Mouse (Mus musculus): Measurements from ENCODE around the gene Top1. TPM values are rescaled to one million over a fixed set of nuclear protein-coding genes. Genes with fewer than 3 reads are reported as not detected.

Top1 gene
- polyA plus RNA-seq, 1 experiment: 38.8 TPM

DNA sequence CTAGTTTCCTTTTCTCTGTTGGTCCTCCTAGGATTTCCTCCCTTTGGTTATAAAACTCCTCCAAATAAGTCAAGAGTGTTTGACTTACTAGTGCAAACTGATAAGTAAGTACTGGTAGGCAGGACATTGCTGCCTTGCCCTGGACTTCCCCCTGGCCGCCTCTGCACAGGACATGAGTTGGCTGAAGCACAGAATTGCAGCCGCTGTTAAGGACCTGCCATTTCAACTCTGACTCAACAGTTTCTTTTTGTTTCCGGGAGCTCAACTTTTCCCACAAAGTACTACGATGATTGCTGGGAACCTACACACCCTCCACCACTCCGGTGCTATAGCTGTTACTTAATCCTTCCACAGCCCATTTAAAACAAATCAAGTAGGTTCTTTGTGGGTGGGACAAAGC, 54.6 kb downstream of the Top1 start:
- Histone ChIP-seq H3K27me3 (ENCODE audit: control insufficient read depth) (no peaks in the 10 kb centered on the region), H3K4me1 (ENCODE audit: control insufficient read depth) (peaks cover 1% of the 10 kb centered on the region; the same call in 1 of the 2 replicates), H3K9me3 (ENCODE audit: control insufficient read depth, low read length) (no peaks in the 10 kb centered on the region), H3K36me3 (ENCODE audit: control insufficient read depth) (peaks cover 97% of the 10 kb centered on the region), H3K4me3 (replicated peaks) (no peak overlapping the region)
- no peak for TF ChIP-seq TAL1 (IDR thresholded peaks at IDR 0.05; ENCODE audit: low read length)
- no peak for TF ChIP-seq GATA1 (IDR thresholded peaks at IDR 0.05; ENCODE audit: low read length)

DNA sequence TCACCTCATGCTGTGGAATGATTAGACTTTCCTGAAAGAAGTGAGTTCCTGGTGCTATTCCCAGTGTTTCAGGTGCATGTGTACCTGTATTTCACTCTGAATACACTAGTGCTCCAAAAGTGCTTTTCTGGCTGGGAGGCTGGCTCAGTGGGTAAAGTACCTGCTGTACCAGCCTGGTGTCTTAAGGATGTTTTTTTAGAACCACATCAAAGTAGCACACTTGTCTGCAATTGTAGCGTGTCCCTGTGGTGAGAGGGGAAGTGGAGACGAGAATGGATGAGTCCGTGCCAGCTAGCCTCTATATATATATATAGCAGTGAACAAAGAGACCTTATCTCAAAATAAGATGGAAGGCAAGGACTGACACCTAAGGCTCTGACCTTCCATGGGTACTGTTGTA, 55.9 kb downstream of the Top1 start:
- H3K36me3 ChIP-seq (ENCODE audit: control insufficient read depth): peaks cover 97% of the 10 kb centered on the region
- TF ChIP-seq GATA1 (IDR thresholded peaks at IDR 0.05; ENCODE audit: low read length) (no peak), TAL1 (IDR thresholded peaks at IDR 0.05; ENCODE audit: low read length) (no peak)
- no peaks in the 10 kb centered on the region for H3K9me3 ChIP-seq (ENCODE audit: control insufficient read depth, low read length)
- H3K27me3 ChIP-seq (ENCODE audit: control insufficient read depth): no peaks in the 10 kb centered on the region
- H3K4me3 ChIP-seq (replicated peaks): no peak overlapping the region
- H3K4me1 ChIP-seq (ENCODE audit: control insufficient read depth): peaks cover 1% of the 10 kb centered on the region; the same call in 1 of the 2 replicates

DNA sequence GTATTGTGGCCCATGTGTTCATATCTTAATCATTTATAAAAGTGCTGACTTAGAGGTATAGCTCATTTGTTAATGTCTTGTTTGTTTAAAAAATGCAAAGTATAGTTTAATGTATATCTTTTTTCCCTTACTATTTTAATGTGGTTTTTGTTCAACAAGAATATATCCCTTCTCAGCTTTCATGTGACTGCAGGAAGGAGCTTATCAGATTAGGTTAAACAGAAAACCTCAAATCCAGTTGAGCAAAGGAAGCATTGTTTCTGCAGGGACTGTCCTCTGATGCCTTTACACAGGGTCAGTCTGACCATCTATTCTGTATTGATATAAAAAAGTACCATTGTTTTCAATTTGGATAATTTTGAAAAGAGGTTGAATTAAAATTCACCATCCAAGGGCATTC, 57.1 kb downstream of the Top1 start:
- H3K4me1 ChIP-seq (ENCODE audit: control insufficient read depth): peaks cover 1% of the 10 kb centered on the region; the same call in 1 of the 2 replicates
- no peaks in the 10 kb centered on the region for H3K9me3 ChIP-seq (ENCODE audit: control insufficient read depth, low read length)
- peaks cover 99% of the 10 kb centered on the region for H3K36me3 ChIP-seq (ENCODE audit: control insufficient read depth)
- H3K4me3 ChIP-seq (replicated peaks): no peak overlapping the region
- TF ChIP-seq GATA1 (IDR thresholded peaks at IDR 0.05; ENCODE audit: low read length) (no peak), TAL1 (IDR thresholded peaks at IDR 0.05; ENCODE audit: low read length) (no peak)
- no peaks in the 10 kb centered on the region for H3K27me3 ChIP-seq (ENCODE audit: control insufficient read depth)

DNA sequence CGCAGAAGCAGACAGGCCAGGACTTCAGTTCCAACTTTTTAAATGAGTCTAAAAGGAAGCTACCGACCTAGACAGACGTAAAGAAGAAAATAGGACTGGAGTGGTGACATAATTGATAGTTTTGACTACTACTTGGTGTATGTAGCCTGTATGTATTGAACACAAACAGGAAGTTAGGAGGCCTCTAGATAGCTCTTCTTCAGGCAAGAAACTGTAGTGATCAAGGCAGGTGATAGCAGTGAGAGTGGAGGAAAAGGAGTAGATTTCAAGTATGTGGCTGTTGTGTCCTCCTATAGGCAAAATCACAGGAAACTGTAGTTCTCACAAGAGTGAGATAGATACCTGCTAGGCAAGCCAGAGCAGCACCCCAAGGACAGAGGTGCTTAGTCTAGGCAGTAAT, 62.0 kb downstream of the Top1 start:
- Histone ChIP-seq H3K4me3 (replicated peaks) (no peak overlapping the region), H3K36me3 (ENCODE audit: control insufficient read depth) (peaks cover 99% of the 10 kb centered on the region), H3K9me3 (ENCODE audit: control insufficient read depth, low read length) (no peaks in the 10 kb centered on the region), H3K27me3 (ENCODE audit: control insufficient read depth) (no peaks in the 10 kb centered on the region), H3K4me1 (ENCODE audit: control insufficient read depth) (no peaks in the 10 kb centered on the region)
- no peak for TF ChIP-seq GATA1 (IDR thresholded peaks at IDR 0.05; ENCODE audit: low read length)
- no peak for TF ChIP-seq TAL1 (IDR thresholded peaks at IDR 0.05; ENCODE audit: low read length)

DNA sequence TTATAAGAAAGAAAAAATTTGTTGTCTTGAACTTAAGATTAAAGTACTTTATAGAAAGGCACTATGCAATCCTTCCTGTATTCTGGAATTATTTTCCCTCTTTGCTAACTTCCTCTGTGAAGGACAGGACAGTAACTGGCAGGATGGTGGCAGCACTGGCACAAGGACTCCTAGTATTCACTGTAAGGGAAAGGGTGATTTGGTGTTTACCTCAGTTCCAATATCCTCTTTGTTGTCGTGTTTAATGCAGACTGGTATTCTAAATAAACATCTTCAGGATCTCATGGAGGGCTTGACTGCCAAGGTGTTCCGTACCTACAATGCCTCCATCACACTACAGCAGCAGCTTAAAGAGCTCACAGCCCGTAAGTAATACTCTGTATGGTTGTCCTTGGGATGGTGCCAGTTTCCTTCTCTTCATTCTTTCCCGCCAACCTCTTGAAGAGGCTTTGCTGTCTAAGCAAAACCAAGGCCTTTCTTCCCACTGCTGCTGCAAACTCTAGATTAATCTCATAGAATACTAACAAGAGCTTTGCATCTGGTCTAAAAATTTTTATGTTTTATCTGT, 69.9 kb downstream of the Top1 start:
- Histone ChIP-seq H3K4me1 (ENCODE audit: control insufficient read depth) (no peaks in the 10 kb centered on the region), H3K4me3 (replicated peaks) (no peak overlapping the region), H3K9me3 (ENCODE audit: control insufficient read depth, low read length) (no peaks in the 10 kb centered on the region), H3K27me3 (ENCODE audit: control insufficient read depth) (no peaks in the 10 kb centered on the region), H3K36me3 (ENCODE audit: control insufficient read depth) (peaks cover 100% of the 10 kb centered on the region)
- TF ChIP-seq GATA1 (IDR thresholded peaks at IDR 0.05; ENCODE audit: low read length): no peak
- no peak for TF ChIP-seq TAL1 (IDR thresholded peaks at IDR 0.05; ENCODE audit: low read length)

DNA sequence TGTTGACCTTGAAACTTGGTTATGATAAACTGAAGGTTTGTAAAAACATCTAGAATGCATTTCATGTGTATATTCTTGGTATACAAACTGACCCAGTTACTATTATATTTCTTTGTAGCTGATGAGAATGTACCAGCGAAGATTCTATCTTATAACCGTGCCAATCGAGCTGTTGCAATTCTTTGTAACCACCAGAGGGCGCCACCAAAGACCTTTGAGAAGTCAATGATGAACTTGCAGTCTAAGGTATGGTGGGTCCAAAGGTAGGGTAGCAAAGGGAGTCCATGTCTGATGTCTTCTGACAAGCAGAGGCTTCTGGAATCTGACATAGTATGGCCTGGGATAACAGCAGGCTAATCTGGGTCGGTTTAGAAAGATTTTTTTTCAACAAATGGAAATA, 71.6 kb downstream of the Top1 start:
- Histone ChIP-seq H3K4me1 (ENCODE audit: control insufficient read depth) (no peaks in the 10 kb centered on the region), H3K27me3 (ENCODE audit: control insufficient read depth) (no peaks in the 10 kb centered on the region), H3K9me3 (ENCODE audit: control insufficient read depth, low read length) (no peaks in the 10 kb centered on the region), H3K4me3 (replicated peaks) (no peak overlapping the region), H3K36me3 (ENCODE audit: control insufficient read depth) (peaks cover 100% of the 10 kb centered on the region)
- no peak for TF ChIP-seq GATA1 (IDR thresholded peaks at IDR 0.05; ENCODE audit: low read length)
- no peak for TF ChIP-seq TAL1 (IDR thresholded peaks at IDR 0.05; ENCODE audit: low read length)

DNA sequence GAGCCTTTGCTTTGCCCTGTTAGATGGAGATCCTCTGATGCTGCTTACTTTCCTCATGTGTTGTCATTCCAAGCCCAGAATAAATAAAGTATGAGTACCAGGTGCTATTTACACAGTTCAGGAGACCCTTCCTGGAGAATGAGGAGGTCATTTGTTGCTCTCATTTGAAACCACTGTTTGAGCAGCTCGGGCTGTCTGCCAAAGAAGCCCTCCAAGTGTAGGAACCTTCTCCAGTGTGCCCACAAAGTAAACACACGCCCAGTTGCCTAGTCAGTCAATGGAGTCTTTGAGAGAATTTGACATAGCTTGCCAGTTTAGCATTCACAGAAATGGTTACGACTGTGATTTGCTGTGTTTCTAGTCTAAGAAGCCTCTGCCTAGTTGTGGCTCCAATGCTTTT, 73.1 kb downstream of the Top1 start:
- Histone ChIP-seq H3K9me3 (ENCODE audit: control insufficient read depth, low read length) (no peaks in the 10 kb centered on the region), H3K36me3 (ENCODE audit: control insufficient read depth) (peaks cover 100% of the 10 kb centered on the region), H3K4me1 (ENCODE audit: control insufficient read depth) (no peaks in the 10 kb centered on the region), H3K4me3 (replicated peaks) (no peak overlapping the region), H3K27me3 (ENCODE audit: control insufficient read depth) (no peaks in the 10 kb centered on the region)
- TF ChIP-seq TAL1 (IDR thresholded peaks at IDR 0.05; ENCODE audit: low read length) (no peak), GATA1 (IDR thresholded peaks at IDR 0.05; ENCODE audit: low read length) (no peak)

DNA sequence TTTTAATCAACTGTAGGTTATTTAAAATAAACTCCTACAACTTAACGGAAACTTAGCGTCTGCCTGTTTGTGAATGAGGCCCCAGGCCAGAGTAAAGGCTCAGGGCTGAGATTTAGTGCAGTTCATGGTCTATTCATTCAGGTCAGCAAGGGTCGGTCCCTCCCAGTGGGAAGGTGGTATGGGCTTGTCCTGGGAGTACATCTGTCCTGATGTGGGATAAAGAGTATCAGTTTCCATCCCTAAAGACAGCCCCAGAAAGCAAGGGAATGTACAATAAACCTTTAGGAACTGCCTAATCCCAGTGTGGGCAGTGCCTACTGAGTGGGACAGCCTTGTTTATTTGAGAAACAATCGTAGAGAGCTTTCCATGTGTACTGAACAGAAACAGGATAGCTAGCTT, 77.0 kb downstream of the Top1 start:
- no peaks in the 10 kb centered on the region for H3K9me3 ChIP-seq (ENCODE audit: control insufficient read depth, low read length)
- peaks cover 87% of the 10 kb centered on the region for H3K36me3 ChIP-seq (ENCODE audit: control insufficient read depth)
- TF ChIP-seq TAL1 (IDR thresholded peaks at IDR 0.05; ENCODE audit: low read length) (no peak), GATA1 (IDR thresholded peaks at IDR 0.05; ENCODE audit: low read length) (no peak)
- no peaks in the 10 kb centered on the region for H3K4me1 ChIP-seq (ENCODE audit: control insufficient read depth)
- H3K4me3 ChIP-seq (replicated peaks): no peak overlapping the region
- H3K27me3 ChIP-seq (ENCODE audit: control insufficient read depth): no peaks in the 10 kb centered on the region

DNA sequence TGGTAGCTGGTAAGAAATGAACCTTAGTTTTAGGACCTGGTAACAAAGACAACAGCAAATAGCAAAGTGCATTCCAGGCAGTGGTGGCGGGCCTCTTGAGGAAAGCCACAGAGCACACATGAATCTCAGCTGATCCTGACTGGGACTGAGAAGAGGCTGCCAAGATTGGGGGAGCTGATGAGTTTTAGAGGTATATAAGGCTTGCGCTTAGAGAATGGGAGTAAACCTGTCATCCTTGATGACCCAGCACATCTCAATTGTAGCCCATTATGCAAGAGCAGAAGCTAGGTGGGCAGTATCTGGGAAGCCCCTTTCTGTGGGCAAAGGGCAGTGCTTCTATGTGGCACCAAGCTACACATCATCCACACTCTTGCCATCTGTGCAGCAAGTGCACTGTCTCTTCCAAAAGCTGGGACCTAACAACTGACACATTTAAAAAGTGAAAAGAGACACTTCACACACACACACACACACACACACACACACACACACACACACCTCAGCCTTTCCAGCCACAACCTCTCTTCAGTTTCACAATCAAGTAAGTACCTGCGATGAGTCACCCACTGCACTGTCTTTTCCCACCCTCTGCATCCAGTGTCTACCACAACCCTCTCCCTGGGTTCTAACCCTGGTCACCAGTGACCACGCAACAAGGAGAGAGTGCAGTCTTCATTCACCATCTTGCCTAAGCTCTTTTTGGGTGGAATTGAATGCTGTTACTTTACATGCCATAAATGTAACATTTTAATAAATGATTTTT, 78.1 kb downstream of the Top1 start:
- Histone ChIP-seq H3K27me3 (ENCODE audit: control insufficient read depth) (no peaks in the 10 kb centered on the region), H3K9me3 (ENCODE audit: control insufficient read depth, low read length) (no peaks in the 10 kb centered on the region), H3K4me1 (ENCODE audit: control insufficient read depth) (no peaks in the 10 kb centered on the region), H3K4me3 (replicated peaks) (no peak overlapping the region), H3K36me3 (ENCODE audit: control insufficient read depth) (peaks cover 76% of the 10 kb centered on the region)
- TF ChIP-seq TAL1 (IDR thresholded peaks at IDR 0.05; ENCODE audit: low read length) (no peak), GATA1 (IDR thresholded peaks at IDR 0.05; ENCODE audit: low read length) (no peak)

Measured in erythroblast, embryonic 14.5 days (primary cell).